Mouse (Mus musculus): Measurements from ENCODE around the gene Mon2.

The Mon2 gene

DNA sequence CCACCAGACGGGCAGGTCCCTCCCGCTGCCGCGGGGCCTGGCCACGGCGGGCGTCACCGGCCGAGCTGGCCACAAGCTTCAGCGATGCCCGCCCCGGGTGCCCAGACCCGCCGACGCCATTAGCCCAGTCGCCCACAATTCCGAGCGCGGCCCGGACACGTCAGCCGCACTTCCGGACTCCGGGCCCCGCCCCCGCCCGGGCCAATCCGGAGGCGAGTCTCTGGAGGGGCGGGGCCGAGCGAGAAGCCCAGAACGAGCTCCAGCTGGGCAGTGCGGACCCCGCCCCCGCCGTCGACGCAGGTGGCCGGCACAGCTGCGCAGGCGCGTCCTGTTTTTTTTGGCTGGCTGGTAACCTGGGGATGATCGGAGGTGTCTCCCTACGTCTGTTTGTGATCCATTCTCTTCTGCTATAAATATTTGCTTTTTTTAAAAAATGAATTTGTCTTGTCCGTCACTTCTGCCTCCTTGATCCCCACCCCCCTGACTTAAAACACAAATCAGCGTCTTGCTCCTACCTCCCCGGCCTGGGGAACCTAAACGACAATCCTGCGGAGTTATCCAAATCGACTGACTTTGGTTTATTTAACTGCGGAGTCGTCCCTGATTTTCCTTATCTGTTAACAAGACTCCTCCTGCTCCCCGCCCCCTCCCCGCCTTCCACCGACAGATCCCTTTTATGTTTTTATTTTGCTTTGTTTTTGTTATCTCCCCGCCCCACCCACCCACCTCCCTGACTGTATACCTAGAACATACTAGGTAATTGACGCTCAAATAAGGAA is at the start of gene Mon2:
TSS of gene Mon2 (minus strand) at position 261 of the 779 bp plus-strand sequence.
- peak; percentile 97 for DNase-seq

DNA sequence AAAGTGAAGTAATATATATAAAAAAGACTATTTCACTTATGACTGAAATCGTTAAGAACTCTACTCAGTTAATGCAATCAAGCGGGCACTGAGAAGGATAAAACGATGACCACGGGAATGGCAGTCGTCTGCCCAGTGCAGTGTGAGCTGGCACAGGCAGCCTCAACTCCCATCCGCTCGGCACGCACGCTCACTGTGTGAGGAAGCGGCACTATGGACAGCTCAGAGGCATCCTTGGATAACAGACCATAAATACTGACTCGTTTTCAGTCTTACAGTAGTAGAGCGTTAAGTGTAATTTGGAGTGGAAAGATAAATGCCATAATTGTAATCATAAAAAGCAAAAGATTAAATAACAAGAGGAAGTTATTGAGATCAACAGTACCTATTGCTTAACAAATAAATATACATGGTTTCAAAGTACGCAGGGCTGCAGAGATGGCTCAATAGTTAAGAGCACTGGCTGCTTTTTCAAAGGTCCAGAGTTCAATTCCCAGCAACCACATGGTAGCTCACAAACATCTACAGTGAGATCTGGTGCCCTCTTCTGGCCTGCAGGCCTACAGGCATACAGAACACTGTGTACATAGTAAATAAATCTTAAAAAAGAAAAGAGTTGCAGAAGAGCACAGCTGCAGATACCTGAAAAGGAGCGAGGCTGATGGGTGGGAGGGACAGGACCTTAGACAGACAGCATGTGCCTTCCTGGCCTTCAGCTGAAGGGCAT is 44.5 kb upstream of the Mon2 start:
- DNase-seq: no peak

DNA sequence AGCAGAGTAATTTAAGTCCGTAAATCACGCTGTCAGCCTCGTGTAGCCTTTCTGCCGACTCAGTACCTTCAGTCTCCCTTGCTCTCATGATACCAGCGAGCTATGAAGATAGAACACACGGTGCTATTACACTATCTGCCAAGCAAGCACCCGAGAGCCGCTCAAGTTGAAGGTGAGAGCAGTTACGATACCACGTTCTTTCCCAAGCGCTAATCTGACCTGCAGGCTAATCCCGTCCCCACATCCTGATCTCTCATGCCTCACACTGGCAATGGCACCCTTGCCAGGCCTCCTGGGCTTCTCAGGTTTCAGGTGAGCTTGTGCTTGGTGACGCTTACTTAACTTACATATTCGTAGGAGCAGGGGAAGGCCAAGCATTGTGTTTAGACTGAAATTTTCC is 40.6 kb upstream of the Mon2 start:
- DNase-seq: no peak

DNA sequence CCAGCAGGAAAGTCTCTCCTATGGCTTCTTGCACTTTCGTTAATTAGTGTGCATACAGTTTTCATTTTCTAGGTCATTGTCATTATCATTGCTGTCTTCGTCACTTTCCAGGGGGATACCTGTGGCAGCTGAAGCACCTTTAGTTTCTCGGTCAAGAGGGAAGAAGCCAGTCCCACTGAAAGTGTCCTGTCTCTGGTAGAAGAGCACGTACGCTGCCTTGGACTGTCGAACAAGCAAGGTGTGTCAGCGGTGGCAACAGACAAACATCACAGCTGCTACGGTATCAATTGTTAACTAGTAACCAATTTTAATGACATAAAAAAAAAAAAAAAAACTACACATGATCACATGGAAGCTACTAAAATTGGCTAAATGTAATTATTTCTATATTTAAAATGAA is 37.2 kb upstream of the Mon2 start:
- DNase-seq: no peak

DNA sequence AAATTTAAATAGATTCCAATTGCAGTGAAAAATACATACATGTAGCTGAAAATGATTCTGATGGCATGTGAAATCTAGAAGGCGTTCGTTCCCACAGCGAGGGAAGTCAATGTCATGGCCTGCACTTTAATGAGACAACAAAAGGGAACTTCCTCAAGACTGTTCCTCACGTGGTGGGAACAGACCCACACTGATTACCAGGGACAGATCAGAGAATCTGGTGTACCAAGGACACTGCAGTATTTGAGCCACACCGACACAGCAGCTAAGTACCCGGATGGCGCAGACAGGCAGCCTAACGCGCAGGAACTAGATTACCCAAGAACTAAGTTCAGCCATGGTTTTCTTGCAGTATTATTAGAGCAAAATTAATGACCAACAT is 36.5 kb upstream of the Mon2 start:
- no peak for DNase-seq

DNA sequence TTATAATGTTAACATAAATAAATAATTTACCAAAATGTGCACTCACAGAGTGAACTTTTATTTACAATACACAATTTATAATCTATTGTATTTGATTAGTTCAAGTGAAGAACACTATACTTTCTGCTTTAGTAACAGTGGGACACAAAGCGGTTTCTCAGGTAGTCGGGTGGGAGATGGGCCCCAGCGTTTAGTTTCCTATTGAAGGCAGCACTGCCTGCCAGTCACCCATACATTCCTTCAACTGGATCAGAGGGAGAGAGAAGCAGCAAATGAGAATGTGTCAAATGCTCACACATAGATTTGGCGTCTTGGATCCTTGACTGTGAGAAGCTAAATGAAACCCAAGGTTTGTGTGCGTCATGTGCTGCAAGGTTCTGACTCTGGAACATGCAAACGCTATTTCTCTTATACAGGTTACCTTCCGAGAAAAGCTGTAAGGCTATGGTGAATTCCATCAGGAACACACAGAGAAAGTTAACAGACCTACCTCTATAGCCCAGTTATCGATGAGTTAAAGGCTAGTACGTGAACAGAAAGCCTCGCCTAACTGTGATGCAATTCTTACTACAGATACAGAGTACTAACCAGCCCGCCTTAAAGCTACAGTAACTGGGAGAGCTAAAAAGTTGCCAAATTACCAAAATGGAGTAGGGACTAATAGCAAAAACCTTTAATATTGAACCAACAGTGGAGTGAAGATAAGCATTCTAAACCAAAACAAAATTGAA is 35.9 kb upstream of the Mon2 start:
- DNase-seq: no peak

DNA sequence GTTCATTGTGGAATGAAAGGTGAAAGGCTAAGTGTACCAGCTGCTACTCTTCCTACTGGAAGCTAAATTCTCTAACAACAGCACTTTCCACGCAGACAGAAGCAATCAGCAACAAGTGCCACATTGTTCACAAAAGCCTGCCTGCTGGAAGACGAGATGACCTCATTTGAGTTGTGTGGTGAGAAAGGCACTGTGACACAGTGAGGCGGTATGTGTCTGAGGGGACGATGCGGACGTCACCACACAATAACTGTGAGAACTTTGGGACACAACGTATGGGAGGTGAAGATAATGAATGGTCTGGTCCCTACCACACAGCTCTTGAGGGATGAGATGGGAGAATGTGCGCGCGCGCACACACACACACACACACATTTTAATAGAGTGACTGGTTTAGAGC is 34.2 kb upstream of the Mon2 start:
- DNase-seq: no peak

DNA sequence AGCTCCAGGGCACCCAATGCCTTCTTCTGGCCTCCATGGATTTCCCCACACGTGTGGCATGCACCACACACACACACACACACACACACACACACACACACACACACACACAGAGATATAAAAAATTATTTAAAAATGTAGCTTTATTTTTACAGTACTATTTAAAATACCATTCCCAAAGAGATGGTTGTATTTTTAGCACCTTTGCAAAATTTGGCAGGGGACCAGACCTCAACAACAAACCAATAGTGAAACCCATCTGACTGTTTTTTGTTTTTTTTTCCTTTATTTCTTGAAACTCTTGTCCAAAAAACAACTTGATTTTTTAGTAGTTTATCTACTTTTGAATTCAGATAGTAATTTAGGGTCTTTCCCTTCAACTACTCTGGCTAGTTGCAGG is 32.2 kb upstream of the Mon2 start:
- no peak for DNase-seq

DNA sequence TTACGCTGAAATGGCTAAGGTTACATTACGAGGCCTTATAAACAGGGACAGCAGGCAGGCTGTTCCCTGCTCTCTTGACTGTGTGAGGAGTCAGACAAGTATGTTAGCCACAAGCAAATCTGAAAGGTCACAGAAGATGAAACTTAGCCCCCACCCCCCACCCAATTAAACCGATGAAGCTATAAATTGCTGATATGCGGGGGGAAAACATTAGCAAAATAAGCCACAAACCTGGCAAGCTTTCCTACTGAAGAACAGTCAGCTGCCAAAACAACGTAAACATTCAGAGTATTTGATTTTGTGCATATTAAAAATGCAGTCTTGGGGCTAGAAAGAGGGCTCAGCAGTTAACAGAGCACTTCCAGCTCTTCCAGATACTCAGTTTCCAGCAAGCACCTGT is 31.8 kb upstream of the Mon2 start:
- no peak for DNase-seq

DNA sequence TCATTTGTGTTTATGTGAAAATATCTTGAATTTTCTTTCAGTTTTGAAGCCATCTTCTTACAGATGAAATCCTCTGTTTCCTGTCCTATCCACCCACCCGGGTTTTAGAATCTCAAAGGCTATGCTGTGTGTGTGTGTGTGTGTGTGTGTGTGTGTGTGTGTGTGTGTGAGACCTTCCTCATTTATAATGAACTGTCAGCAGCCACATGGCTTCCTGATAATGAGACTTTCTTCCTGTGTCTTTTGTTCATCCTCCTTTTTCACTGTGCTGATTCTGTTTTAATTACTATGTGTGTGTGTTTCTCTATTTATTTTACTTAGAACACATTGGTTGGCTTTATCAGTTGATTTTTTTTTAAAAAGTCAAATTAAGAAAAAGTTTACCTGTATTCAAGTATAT is 25.0 kb upstream of the Mon2 start:
- DNase-seq: no peak

DNA sequence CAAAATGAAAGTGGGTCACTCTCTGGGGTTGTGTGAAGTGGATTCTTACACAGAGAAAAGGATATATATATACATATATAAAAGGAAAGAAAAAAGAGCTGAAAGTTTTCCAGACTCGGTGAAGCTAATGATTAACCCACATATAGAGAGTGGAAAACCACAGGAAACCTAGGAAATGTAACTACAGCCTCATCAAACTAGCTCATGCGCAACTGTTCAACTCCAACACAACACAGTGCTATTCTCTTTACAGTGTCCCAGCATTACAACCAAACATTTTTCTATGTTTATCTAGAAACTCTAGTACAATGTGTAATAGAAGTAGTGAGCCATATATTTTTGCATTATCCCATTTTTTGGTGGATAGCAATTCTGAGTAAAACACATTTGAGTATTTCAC is 24.3 kb upstream of the Mon2 start:
- no peak for DNase-seq

DNA sequence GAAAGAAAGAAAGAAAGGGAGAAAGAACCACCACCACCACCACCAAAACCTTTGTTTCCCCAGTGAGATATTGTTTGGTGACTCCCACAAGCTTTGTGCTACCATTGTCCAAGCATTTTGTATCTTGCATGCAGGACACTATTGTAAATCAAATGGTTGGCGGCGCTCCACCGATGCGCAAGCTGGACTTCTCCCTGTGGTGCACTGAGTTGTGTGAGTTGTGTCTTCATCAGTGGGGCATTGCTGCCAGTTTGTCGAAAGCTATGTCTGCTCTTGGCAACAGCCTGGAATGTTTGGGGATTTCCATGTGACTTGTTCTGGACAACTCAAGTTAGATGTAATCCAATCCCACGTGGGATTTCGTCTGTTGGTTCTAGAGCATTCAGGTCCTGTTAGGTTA is 18.2 kb upstream of the Mon2 start:
- DNase-seq: no peak

DNA sequence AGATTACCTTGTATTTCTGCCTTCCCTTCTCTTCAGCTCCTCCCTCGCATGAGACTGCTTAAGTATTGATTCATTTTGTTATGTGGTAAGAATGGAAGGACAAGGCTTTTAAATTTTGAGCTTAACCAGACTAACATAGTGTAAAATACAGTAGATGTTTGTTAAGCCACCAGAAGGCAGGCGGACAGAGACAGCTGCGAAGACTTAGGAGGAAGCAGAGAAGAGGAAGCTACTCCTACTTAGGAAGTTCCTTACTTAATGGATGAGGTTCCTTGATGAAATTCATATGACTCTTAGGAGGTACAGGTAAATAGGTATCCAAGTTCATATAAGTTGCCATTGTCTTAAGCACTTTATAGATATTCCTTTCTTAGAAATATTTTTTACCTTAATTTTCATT is 16.3 kb upstream of the Mon2 start:
- DNase-seq: no peak

DNA sequence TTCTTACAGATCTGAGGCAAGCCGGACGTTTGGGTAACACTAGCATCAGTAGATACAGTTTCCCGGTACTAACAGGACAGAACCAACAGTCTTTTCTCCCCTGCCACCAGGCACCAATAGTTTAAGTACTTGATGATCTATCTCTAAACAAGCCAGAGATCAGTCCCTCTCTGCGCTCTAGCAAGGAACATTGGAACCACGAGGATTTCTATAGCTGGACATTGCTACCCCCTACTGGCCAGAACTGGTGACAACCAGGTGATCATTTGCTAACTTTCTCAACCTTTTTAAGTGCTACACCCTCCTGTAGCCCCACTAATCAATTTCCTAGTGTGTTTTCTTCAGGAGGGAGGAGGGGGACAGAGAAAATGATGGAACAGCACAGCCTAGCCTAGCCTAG is 15.4 kb upstream of the Mon2 start:
- peak; percentile 49 for DNase-seq

DNA sequence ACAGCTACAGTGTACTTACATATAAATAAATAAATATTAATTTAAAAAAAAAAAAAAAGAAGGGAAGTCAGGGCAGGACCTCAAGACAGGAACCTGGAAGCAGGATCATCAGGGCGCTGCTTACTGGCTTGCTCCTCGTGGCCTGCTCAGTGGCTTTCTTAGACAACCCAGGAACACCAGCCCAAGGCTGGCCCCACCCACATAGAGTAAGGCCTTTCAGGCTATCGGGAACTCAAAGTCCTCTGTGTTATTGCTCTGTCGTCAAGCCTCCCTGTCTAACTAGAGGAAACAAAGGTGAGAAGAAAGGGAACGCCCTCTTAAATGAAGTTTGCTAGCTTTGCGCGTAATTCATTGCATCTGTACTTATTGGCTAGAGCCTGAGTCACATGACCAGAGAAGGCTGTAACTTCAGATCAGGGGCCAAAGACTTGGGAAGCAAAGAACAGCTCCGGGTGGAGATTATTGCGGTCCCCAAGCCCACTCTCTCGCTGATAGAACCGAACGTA is 13.2 kb upstream of the Mon2 start:
- no peak for DNase-seq

DNA sequence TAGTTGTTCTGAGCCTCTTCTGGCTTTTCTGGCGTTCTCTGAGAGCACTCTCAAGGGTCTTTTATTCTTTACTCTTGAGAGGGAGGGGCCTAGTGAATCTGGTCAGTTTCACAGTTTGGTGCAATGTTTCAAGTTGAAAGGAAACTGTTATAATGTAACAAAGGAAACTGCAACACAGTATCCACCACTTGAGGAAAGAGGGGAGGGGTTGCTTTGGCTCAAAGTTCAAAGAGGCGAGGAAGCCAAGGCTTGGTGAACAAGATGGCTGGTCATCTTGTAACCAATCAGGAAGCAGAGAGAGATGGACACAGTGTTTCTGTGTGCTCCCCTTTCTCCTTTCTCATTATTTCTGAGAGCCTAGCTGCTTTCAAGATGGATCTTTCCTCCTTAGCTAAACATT is 10.5 kb upstream of the Mon2 start:
- no peak for DNase-seq

DNA sequence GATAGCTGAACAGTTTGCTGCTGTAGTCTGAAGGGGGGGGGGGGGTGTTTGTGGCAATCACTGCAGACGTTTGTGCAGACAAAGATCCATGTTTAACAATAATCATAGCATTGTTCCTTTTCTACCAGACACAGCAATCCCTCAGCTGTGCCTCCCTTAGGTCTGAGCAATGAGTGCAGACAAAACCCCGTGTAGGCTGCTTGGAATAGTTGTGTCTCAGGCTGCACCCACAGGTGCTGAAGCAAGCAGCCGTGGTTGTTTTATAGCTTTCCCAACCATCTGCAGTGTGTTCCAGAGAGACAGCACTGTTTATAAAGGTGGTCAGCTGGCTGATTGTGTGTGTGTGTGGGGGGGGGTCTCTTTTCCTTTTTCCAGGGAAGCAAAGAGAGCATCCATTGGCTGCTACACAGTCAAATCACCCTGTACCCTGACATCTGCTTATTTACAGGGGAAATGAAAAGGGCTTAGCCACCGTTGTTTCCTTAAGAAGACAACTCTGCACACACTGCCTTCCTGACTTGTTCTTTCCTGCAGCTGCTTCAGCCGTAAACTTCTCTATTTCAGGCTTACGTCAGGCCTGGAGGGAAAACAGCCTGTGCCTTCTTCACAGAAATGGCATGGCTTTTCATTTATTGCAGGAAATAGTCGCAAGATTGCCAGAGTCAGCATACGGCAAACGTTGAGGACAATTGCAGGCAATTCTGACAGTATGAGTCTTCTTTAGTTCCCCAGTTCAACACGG is 8.8 kb upstream of the Mon2 start:
- DNase-seq: no peak

DNA sequence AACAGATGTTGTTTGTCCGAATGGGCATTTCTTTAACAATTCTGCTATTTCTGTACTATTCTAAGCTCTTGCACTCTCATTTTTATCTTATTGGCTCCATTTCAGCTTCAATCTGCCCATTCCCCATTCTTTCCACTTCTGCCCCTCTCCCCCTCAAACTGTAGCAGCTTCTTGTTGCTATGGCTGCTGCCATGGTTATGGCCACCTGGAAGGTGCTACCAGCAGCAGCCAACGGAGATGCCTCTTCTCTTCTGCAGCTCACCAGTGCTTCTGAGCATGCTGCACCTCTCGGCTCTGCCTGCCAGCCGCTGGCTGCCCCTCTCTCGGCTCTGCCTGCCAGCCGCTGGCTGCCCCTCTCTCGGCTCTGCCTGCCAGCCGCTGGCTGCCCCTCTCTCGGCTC is 8.0 kb upstream of the Mon2 start:
- DNase-seq: no peak

DNA sequence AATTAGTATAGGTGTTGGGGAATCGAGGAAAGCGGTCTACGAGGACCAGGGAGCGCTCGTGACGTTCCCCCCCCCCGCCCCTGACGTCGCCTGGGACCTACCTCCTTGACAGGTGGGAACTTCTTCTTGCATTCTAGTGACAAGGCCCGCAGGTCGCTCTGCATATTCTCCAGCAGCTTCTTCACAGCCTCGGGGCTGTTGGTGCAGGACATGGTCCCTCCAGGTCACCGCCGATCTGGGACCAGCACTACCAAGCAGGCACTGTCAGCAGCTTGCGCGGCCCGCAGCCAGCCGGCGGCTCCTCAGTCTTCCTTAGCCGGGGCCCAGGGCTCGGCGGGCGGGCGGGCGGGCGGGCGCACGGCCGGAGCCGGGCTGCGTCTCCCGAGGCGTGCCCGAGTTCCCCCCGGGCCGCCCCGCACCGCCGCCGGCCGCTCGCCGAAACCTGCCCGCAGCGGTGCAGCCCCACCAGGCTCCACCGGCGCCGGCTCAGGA is 508 bp downstream of the Mon2 start:
- peak; percentile 29 for DNase-seq

DNA sequence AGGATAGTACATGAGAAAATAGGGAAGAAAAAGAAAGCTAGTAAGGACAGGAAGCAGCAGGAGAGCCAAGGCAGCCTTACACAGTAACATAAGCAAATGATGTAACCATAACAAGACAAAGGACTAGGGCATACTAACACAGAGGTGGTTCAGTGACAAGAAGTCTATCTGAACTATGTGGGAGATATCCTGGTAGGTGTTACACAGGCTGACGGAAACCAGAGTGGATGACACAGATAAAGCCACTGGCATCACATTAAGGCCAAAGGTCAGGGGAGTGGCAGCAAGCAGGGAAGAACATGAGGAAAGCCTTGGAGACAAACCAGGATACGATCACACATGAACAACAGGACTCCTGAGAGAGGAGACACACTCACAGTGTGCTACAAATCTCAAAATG is 4.3 kb downstream of the Mon2 start:
- DNase-seq: no peak

DNA sequence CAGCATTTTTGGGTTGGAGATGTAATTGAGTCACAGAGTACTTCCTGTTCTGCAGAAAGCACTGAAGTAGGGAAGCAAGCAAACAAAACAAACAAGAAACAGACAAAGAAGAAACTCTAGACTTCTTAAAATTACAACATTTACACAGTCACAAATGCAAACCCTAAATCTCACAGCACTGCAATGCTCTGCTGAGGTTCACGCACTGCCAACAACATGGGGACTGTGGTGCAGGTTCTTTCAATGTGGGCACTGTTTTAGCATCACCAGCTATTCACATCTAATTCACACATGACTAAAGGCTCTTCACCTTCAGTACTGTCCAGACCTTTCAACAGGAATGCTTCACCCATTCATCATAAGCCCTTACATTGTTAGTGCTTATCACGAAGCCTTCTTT is 13.3 kb downstream of the Mon2 start:
- DNase-seq: no peak

DNA sequence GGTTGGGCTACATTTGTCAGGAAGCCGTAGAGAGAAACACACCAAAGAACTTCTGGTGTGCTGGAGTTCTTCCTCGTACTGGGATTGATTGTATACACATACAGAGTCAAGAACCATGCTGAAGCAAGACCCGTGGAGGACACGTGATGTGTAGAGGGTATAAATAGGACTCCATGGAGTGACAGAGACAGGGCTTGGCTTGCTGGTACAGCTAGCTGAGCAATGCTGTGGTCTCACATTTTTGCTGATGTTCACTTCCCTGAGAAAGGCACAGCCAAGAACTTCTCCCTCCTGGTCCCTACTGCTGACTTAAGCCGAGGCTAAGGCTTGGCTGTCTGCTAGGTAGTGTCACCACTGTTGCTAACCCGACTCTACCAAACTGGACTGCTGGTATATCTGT is 15.5 kb downstream of the Mon2 start:
- peak; percentile 16 for DNase-seq

DNA sequence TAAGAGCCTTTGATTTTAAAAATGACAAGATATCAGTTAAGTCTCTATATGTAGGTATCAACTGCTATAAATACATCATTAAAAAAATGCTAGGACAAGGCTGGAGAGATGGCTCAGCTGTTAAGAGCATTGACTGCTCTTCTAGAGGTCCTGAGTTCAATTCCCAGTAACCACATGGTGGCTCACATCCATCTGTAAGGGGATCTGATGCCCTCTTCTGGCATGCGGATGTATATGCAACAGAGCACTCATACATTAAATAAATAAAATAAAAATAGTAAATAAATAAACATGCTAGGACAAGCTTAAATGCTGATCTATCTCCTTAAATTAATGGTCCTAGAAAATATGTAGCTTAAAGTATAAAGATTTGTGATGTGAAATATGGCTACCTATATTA is 19.2 kb downstream of the Mon2 start:
- no peak for DNase-seq

All from lung, postnatal 14 days (tissue).